Mouse (Mus musculus) forebrain, embryonic 10.5 days (tissue): Measurements from ENCODE around the gene Mfsd11. TPM values are rescaled to one million over a fixed set of nuclear protein-coding genes. Genes with fewer than 3 reads are reported as not detected.
"Not testable (repeated sequence)": the region's sequence is repeated elsewhere in the genome, so short reads cannot be mapped to it uniquely, and the experiment has no call there.

Source experiments
- DNase-seq: peaks from one replicate; pipeline ENCODE4 v3.0.0-alpha.2; 2017; ENCODE audit warnings: low spot score; ENCODE audit errors: extremely low spot score
- H3K27ac ChIP-seq: fragments of 300-500 bp; sonication (generic); 2 replicates; pipeline ENCODE4 v1.5.1; 2016; ENCODE audit warnings: mild to moderate bottlenecking
- H3K27me3 ChIP-seq: fragments of 300-500 bp; sonication (generic); 2 replicates; pipeline ENCODE4 v1.6.1; 2016; ENCODE audit warnings: mild to moderate bottlenecking; ENCODE audit not compliant: poor library complexity, severe bottlenecking
- H3K36me3 ChIP-seq: fragments of 300-500 bp; sonication (generic); replicated peaks from 2 replicates; pipeline ENCODE4 v1.6.1; 2016; ENCODE audit warnings: mild to moderate bottlenecking, moderate library complexity
- H3K4me1 ChIP-seq: fragments of 300-500 bp; sonication (generic); 2 replicates; pipeline ENCODE4 v1.6.1; 2016
- H3K4me3 ChIP-seq: fragments of 300-500 bp; sonication (generic); 2 replicates; pipeline ENCODE4 v1.5.1; 2016; ENCODE audit warnings: mild to moderate bottlenecking, moderate library complexity
- H3K9me3 ChIP-seq: fragments of 300-500 bp; sonication (generic); 2 replicates; pipeline ENCODE4 v1.6.1; 2016; ENCODE audit warnings: mild to moderate bottlenecking, moderate library complexity
- WGBS: fragments of 180-500 bp; shearing (Covaris S2); methylation state at CpG from one replicate; pipeline ENCODE4 v1.1.7; 2016; 5-methylcytosine and 5-hydroxymethylcytosine counted together
- polyA plus RNA-seq: library from polyadenylated mRNA; unstranded; fragments of >200 nt; fragmentation: Nextera tagmentation; extraction: Ambion mirVana; gene quantifications from 2 replicates; pipeline ENCODE4 v1.2.1, GENCODE M21; 2016

Gene Mfsd11
- polyA plus RNA-seq, 1 experiment from 2014 or later = 18.9 TPM

DNA sequence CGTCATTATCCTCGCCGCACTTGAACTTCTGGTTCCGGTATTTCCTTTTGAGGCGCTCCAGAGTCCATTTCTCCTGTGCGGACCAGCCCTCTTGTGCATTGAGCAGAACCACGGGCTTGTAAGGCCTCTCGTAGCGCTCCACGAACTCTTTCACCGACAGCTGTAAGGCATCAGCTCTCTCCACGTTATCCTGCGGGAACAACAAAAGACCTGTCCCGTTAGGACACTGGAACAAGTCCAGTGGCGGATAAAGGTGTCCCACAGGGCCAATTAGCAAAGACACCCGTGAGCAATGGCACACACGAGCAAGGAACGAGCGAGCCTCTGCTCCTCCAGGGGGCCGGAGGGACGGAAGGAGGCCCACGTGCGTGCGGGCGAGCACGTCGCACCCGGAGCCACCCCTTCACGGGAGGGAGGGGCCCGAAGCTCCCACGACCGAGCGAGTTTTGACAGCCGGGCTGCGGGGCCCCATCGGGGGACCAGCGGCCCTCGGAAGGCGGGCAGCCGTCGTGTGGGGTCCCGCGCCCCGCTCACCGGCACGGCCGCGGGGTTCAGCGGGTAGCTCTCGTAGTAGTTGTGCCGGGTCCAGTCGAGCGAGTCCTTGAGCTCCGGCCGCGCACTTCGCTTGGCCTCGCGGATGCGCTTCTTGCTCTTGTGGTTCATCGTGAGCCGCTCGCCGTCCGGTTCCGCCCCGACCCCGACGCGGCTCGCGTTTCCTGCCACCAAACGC is 9.5 kb upstream of the Mfsd11 start:
- H3K27ac ChIP-seq = peak overlapping the region; percentile 98
- peak overlapping the region; percentile 89 for H3K4me3 ChIP-seq
- H3K4me1 ChIP-seq = peaks cover 63% of the 10 kb centered on the region
- H3K27me3 ChIP-seq = no peaks in the 10 kb centered on the region
- under 1% methylated on average over 73 of the region's 73 CpGs for WGBS
- H3K9me3 ChIP-seq = no peaks in the 10 kb centered on the region
- peaks cover 57% of the 10 kb centered on the region for H3K36me3 ChIP-seq
- peak; percentile 63 for DNase-seq

DNA sequence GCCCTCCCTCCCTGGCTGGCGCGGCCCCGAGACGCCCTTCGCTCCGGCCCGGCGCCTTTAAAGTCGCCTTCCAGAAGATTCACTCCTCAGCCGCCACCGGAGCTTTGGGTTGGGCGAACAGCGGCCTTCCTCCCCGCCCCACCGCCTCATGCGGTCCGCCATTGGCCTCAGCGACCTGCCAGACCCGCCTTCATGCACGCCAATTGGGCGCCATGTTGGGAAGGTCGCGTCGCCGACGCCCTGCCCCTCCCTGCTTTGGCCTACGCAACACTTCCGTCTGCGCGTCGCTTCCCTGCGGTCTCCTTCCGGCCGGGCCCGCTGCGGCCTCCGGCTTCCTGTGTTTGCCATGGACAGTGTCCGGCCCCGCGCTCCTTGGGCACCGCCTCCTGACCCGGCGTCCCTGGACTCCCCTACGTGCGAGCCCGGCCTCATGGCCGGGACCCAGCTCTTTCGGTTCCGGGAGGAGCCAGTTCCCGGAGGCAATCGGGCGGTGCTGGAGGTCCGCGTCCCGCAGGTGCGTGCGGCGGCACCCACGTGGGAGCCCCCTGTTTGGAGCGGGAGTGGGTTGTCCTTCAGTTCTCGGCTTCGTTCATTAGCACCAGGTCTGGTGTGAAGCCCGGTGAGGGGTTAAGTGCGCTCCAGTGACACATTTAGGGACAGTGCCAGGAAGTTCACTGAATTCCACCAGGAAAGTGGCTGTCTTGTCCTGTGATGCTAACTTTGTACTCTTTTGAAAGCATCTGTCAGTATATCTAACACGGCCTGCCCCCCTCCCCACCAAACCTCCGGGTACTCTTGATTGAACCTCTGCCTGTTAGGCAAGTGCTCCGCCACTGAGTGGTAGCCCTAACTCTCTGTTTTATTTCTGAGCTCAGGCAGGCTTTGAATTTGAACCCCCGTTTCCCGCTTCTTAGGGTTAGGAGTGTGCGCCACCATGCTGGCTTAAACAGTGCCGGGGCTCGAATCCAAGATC is 8.7 kb upstream of the Mfsd11 start, which contains the start of the genes Mettl23 and Jmjd6:
TSS of gene Mettl23 (plus strand) at position 18 of the 973 bp plus-strand sequence.
TSS of gene Jmjd6 (minus strand) at position 189 of the 973 bp plus-strand sequence.
- peak; percentile 97 for DNase-seq
- Histone ChIP-seq H3K36me3 (peaks cover 57% of the 10 kb centered on the region), H3K4me3 (peak within 1 kb of the TSS; percentile 89), H3K27ac (peak within 1 kb of the TSS; percentile 98), H3K9me3 (no peaks in the 10 kb centered on the region), H3K27me3 (no peaks in the 10 kb centered on the region), H3K4me1 (peaks cover 67% of the 10 kb centered on the region)
- whole genome bisulfite sequencing = under 1% methylated on average over 72 of the region's 72 CpGs

DNA sequence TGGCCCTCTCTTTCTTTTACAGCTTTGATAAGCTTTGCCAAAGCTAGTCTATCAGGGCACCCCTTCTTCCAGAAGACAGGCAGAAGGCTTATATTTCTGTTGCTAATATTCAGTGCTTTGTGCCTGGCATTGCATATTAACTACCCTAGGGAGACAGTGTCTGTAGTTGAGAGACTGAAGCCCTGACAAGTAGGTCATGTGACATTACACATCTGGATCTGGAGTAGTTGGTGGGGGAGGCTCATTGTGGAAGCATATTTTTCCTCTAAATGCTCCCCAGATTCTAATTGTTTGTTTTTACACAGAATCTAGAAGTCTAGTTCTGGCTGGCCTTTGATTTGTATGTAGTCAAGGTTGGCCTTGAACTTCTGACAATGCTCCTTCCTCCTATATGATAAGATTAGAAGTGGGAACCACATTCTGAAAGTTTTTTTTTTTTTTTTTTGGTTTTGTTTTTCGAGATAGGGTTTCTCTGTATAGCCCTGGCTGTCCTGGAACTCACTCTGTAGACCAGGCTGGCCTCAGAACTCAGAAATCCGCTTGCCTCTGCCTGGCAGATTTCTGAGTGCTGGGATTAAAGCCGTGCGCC is 5.6 kb upstream of the Mfsd11 start:
- no peak overlapping the region for H3K4me3 ChIP-seq
- H3K36me3 ChIP-seq = peaks cover 57% of the 10 kb centered on the region
- no peak for DNase-seq
- H3K27ac ChIP-seq = no peak overlapping the region
- 84% methylated on average over 4 of the region's 4 CpGs for WGBS
- no peaks in the 10 kb centered on the region for H3K27me3 ChIP-seq
- H3K9me3 ChIP-seq = no peaks in the 10 kb centered on the region
- peaks cover 47% of the 10 kb centered on the region for H3K4me1 ChIP-seq

GRCm38 (mm10) chr11:116847187-116848085 is 4.8 kb upstream of the Mfsd11 start:
- H3K4me3 ChIP-seq = no peak overlapping the region
- no peak for DNase-seq
- no peak overlapping the region for H3K27ac ChIP-seq
- H3K9me3 ChIP-seq = no peaks in the 10 kb centered on the region
- peaks cover 39% of the 10 kb centered on the region for H3K4me1 ChIP-seq
- 89% methylated on average over 3 of the region's 3 CpGs for WGBS
- no peaks in the 10 kb centered on the region for H3K27me3 ChIP-seq
- peaks cover 64% of the 10 kb centered on the region for H3K36me3 ChIP-seq

GRCm38 (mm10) chr11:116848086-116848876 is 4.0 kb upstream of the Mfsd11 start:
- H3K27ac ChIP-seq = no peak overlapping the region
- no peaks in the 10 kb centered on the region for H3K9me3 ChIP-seq
- 85% methylated on average over 5 of the region's 5 CpGs for WGBS
- peaks cover 39% of the 10 kb centered on the region for H3K4me1 ChIP-seq
- no peak for DNase-seq
- no peak overlapping the region for H3K4me3 ChIP-seq
- peaks cover 64% of the 10 kb centered on the region for H3K36me3 ChIP-seq
- no peaks in the 10 kb centered on the region for H3K27me3 ChIP-seq

GRCm38 (mm10) chr11:116848877-116849178 is 3.4 kb upstream of the Mfsd11 start:
- DNase-seq, H3K27me3 ChIP-seq, H3K4me3 ChIP-seq, H3K9me3 ChIP-seq, H3K27ac ChIP-seq: not testable (repeated sequence)
- Histone ChIP-seq H3K4me1 (peaks cover 36% of the 10 kb centered on the region), H3K36me3 (peaks cover 64% of the 10 kb centered on the region)
- 79% methylated on average over 2 of the region's 2 CpGs for WGBS

DNA sequence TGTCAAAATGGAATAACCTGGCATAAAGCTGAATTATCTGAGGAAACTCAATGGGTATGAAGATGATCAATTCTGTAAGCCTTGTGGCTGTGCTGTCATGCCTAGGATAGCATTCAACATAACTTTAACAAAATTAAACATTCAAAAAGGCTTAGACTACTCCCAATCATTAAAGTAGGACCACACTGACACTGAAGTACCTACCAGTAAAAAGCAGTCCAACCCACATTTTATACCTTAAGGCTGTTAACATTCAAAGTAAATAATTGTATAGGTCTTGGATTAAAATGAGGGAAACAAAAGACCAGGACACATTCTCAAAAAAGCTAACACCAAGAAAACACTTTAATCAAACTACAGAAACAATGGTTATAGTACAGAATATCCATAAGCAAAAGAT is 2.7 kb upstream of the Mfsd11 start:
- Histone ChIP-seq H3K4me1 (peaks cover 36% of the 10 kb centered on the region), H3K9me3 (no peaks in the 10 kb centered on the region), H3K27ac (no peak overlapping the region), H3K36me3 (peaks cover 64% of the 10 kb centered on the region), H3K27me3 (no peaks in the 10 kb centered on the region), H3K4me3 (peak overlapping the region; percentile 97; the same call in 1 of the 2 replicates)
- DNase-seq = no peak

DNA sequence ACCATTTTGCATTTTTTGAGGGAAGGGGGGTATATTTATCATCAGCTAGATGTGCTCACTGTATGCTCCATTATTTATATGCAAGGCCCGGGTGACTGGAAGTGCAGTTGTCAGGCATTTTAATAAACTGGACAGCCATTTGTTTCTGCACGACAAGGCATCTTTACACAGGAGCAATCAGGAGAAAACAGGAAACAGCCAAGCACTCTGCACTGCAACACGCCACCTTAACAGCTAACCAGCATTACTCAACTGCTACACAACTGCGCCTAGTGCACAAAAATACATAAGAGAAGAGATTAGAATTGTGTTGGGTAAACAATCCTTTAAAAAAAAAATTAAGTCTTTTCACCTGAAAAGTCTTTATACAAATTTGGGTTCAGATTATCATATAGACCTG is 2.2 kb upstream of the Mfsd11 start:
- no peaks in the 10 kb centered on the region for H3K9me3 ChIP-seq
- no peaks in the 10 kb centered on the region for H3K27me3 ChIP-seq
- peak overlapping the region; percentile 97 for H3K4me3 ChIP-seq
- no peak for DNase-seq
- 84% methylated on average over 4 of the region's 4 CpGs for WGBS
- no peak overlapping the region for H3K27ac ChIP-seq
- H3K4me1 ChIP-seq = peaks cover 36% of the 10 kb centered on the region
- peaks cover 64% of the 10 kb centered on the region for H3K36me3 ChIP-seq

- WGBS = 52% methylated on average over 6 of the region's 6 CpGs
- peaks cover 31% of the 10 kb centered on the region for H3K4me1 ChIP-seq
- H3K27me3 ChIP-seq = no peaks in the 10 kb centered on the region
- peaks cover 64% of the 10 kb centered on the region for H3K36me3 ChIP-seq
- H3K27ac ChIP-seq = peak overlapping the region; percentile 100
- no peaks in the 10 kb centered on the region for H3K9me3 ChIP-seq
- peak overlapping the region; percentile 97 for H3K4me3 ChIP-seq
- no peak for DNase-seq
Measured at GRCm38 (mm10) chr11:116850833-116851477, 1.3 kb upstream of the Mfsd11 start.

DNA sequence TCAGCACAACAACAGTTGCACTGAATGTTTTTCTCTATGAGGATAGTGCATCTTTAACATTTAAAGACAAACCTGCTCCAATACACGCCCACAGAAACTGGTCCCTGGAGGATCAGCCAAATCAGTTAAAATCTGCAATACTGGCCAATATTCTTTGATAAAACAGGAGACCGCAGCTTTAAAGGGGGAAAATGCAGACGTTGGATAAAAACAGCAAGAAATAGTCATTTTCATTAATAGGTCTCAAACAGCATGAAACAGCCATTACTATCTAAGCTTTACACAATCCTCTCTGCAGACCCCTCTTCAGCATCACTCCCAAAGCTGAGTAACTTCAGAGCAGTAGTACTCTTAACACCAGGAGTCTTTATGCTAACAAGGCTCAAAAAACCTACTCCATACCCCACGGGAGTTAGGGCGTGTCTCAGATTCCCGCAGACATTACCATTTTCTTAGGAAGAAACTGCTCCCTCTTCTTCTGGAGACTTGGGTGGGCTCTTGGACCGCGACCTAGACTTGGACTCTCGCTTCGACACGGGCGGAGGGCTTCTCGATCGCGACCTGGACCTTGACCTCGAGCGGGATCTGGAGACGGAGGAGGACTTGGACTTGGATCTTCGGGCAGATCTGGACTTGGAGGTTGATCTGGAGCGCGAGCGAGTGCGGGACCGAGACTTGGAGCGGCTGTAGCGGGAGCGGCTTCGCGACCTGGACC is 507 bp upstream of the Mfsd11 start:
- WGBS = 1% methylated on average over 29 of the region's 29 CpGs

More for the DNA sequence above, 507 bp upstream of the Mfsd11 start:
- H3K4me1 ChIP-seq = peaks cover 31% of the 10 kb centered on the region
- H3K27ac ChIP-seq = peak overlapping the region; percentile 100
- no peaks in the 10 kb centered on the region for H3K27me3 ChIP-seq
- peak; percentile 52 for DNase-seq
- peak overlapping the region; percentile 97 for H3K4me3 ChIP-seq
- peaks cover 56% of the 10 kb centered on the region for H3K36me3 ChIP-seq
- no peaks in the 10 kb centered on the region for H3K9me3 ChIP-seq
